Mouse (Mus musculus): ENCODE measurements around the gene Coq4.

GRCm38 (mm10) chr2:29751497-29751896 lies 35.8 kb upstream of the Coq4 start, which contains the start of gene Gm13420:
- TF ChIP-seq CTCF (IDR thresholded peaks at IDR 0.05) (no peak), EP300 (IDR thresholded peaks at IDR 0.05) (no peak)

Measured in lung, postnatal 0 days (tissue).